Mouse (Mus musculus) adrenal gland, postnatal 4 days (tissue): ENCODE data around the gene Cstf3. TPM values are rescaled to one million over a fixed set of nuclear protein-coding genes. Genes with fewer than 3 reads are reported as not detected.
A peak's percentile ranks its signal among the peaks of the same experiment; 100 is the strongest.

Experiments used
- DNase-seq, 2 experiments: peaks; one replicate each; pipeline ENCODE4 v3.0.0; 2021 to 2022; ENCODE audit warnings: low spot score in 2 of 2, mixed read lengths in 2 of 2
- total RNA-seq, 2 experiments: library from RNA; stranded (reverse); gene quantifications; 2 replicates each; pipeline ENCODE4 v1.2.3; 2021

The Cstf3 gene
- total RNA-seq, 2 experiments from 2014 or later, result 47.4 to 48.9 TPM

GRCm38 (mm10) chr2:104595063-104595462, 4.7 kb downstream of the Cstf3 start:
- DNase-seq, result no peak

GRCm38 (mm10) chr2:104603431-104603830, 13.1 kb downstream of the Cstf3 start:
- no peak for DNase-seq

- DNase-seq, result no peak
Observed at GRCm38 (mm10) chr2:104604718-104605117, 14.4 kb downstream of the Cstf3 start.

- no peak for DNase-seq
Observed at GRCm38 (mm10) chr2:104605560-104605959, 15.2 kb downstream of the Cstf3 start.

GRCm38 (mm10) chr2:104614786-104615185, 24.5 kb downstream of the Cstf3 start:
- no peak for DNase-seq

GRCm38 (mm10) chr2:104615985-104616711, 25.8 kb downstream of the Cstf3 start:
- DNase-seq, result no peak

GRCm38 (mm10) chr2:104658659-104659058, 68.3 kb downstream of the Cstf3 start:
- DNase-seq, result no peak

GRCm38 (mm10) chr2:104663372-104664100, 73.2 kb downstream of the Cstf3 start:
- no peak for DNase-seq

GRCm38 (mm10) chr2:104669122-104669804, 78.9 kb downstream of the Cstf3 start:
- DNase-seq, result no peak

- DNase-seq, result no peak
Observed at GRCm38 (mm10) chr2:104671724-104672123, 81.4 kb downstream of the Cstf3 start.

GRCm38 (mm10) chr2:104677326-104677725, 87.0 kb downstream of the Cstf3 start:
- DNase-seq, result no peak

- no peak for DNase-seq
Observed at GRCm38 (mm10) chr2:104684771-104685170, 94.4 kb downstream of the Cstf3 start.

- peak; percentile 43 to 55 for DNase-seq
Observed at GRCm38 (mm10) chr2:104685418-104685817, 95.1 kb downstream of the Cstf3 start.

- DNase-seq, result no peak
Observed at GRCm38 (mm10) chr2:104687261-104687660, 96.9 kb downstream of the Cstf3 start.

- no peak for DNase-seq
Observed at GRCm38 (mm10) chr2:104688321-104688720, 98.0 kb downstream of the Cstf3 start.

- no peak for DNase-seq
Observed at GRCm38 (mm10) chr2:104688724-104689123, 98.4 kb downstream of the Cstf3 start.

- no peak for DNase-seq
Observed at GRCm38 (mm10) chr2:104690720-104691119, 100.4 kb downstream of the Cstf3 start.

- no peak for DNase-seq
Observed at GRCm38 (mm10) chr2:104692551-104692950, 102.2 kb downstream of the Cstf3 start.

GRCm38 (mm10) chr2:104699659-104700058, 109.3 kb downstream of the Cstf3 start:
- DNase-seq, result no peak

GRCm38 (mm10) chr2:104703158-104703557, 112.8 kb downstream of the Cstf3 start:
- no peak for DNase-seq

GRCm38 (mm10) chr2:104704355-104704754, 114.0 kb downstream of the Cstf3 start:
- DNase-seq, result no peak

- DNase-seq, result no peak
Observed at GRCm38 (mm10) chr2:104709786-104710337, 119.5 kb downstream of the Cstf3 start.
